15 mouse cellular contexts compared by ENCODE assay signal in genomic region chr11:98137836-98138235, GRCm38 (mm10).
"Had no signal": no experiment of that assay in that cellular context is flagged by ENCODE, and none has a peak within 500 bp of the region (broad histone marks: within the 10 kb centered on the region; RNA-seq: fewer than 3 reads in every experiment).

No protein-coding gene starts in this region.

- H3K27ac ChIP-seq: lung, embryonic 15.5 days; macrophage; midbrain, embryonic 13.5 days; midbrain, embryonic 15.5 days; neural tube, embryonic 12.5 days; stomach, embryonic 15.5 days; stomach, postnatal 0 days had no signal

- H3K4me1 ChIP-seq: lung, embryonic 15.5 days; stomach, embryonic 15.5 days had no signal

- H3K9me3 ChIP-seq: lung, embryonic 15.5 days; megakaryocyte, embryonic 14.5 days; midbrain, embryonic 13.5 days; midbrain, embryonic 15.5 days; neural tube, embryonic 12.5 days; stomach, embryonic 15.5 days had no signal

- H3K27me3 ChIP-seq: lung, embryonic 15.5 days; megakaryocyte, embryonic 14.5 days; midbrain, embryonic 13.5 days; midbrain, embryonic 15.5 days; neural tube, embryonic 12.5 days; stomach, embryonic 15.5 days had no signal

- DNase-seq: lung, adult 2 months; lung, postnatal 14 days; lung, postnatal 36 days; right cerebral cortex, postnatal 14 days; thymus, adult 2 months; thymus, postnatal 25 days; thymus, postnatal 4 days had no signal

- H3K36me3 ChIP-seq: midbrain, embryonic 15.5 days; stomach, embryonic 15.5 days had no signal

- H3K4me3 ChIP-seq: lung, embryonic 15.5 days; megakaryocyte, embryonic 14.5 days; midbrain, embryonic 13.5 days; midbrain, embryonic 15.5 days; neural tube, embryonic 12.5 days; stomach, embryonic 15.5 days had no signal
